ENCODE assay signal across 19 mouse cellular contexts in genomic region chr3:86641796-86642195, GRCm38 (mm10).
DNase-seq lines count a peak whose midpoint lies in the region; ATAC-seq and TF ChIP-seq lines count a peak whose summit lies in the region.
"Had no signal": no experiment of that assay in that cellular context is flagged by ENCODE, and none has a peak within 500 bp of the region (broad histone marks: within the 10 kb centered on the region; RNA-seq: fewer than 3 reads in every experiment).

No protein-coding gene starts in this region.

- no peaks in the 10 kb centered on the region for H3K36me3 ChIP-seq in embryonic facial prominence, embryonic 15.5 days
- peaks cover 11% of the 10 kb centered on the region; the same call in 1 of the 2 replicates for H3K36me3 ChIP-seq in embryonic facial prominence, embryonic 10.5 days (replicated peaks)
- no peaks in the 10 kb centered on the region for H3K36me3 ChIP-seq in CH12.LX (replicated peaks in 1 of 2; ENCODE audit: control insufficient read depth in 1 of 2, insufficient read depth in 1 of 2, low read length in 1 of 2)
- H3K36me3 ChIP-seq: G1E had no signal

- no peak overlapping the region for H3K4me2 ChIP-seq in embryonic facial prominence, embryonic 15.5 days (replicated peaks)
- H3K4me2 ChIP-seq in CH12.LX (ENCODE audit: insufficient read depth, low read depth, poor library complexity, severe bottlenecking), result no peak overlapping the region

- H3K9ac ChIP-seq in embryonic facial prominence, embryonic 15.5 days, result no peak overlapping the region
- no peak overlapping the region for H3K9ac ChIP-seq in CH12.LX (ENCODE audit: insufficient read depth, low read depth)

- TF ChIP-seq EP300 in CH12.LX (IDR thresholded peaks at IDR 0.05; ENCODE audit: low read length), result no peak

- DNase-seq in embryonic facial prominence, embryonic 10.5 days (ENCODE audit: low spot score), result no peak
- DNase-seq in CH12.LX (ENCODE audit: extremely low read depth), result no peak
- DNase-seq in cerebellum, adult 18-20 months, result no peak
- DNase-seq: adrenal gland, adult 2 months; adrenal gland, adult 8-10 months; adrenal gland, postnatal 10 days; adrenal gland, postnatal 14 days; adrenal gland, postnatal 25 days; adrenal gland, postnatal 36 days; B cell, adult 2 months; cerebellum, adult 11 months; cerebellum, adult 11-12 months; cerebellum, adult 2 months; cerebellum, adult 8-10 months had no signal

- H3K9me3 ChIP-seq in embryonic facial prominence, embryonic 15.5 days (replicated peaks), result no peaks in the 10 kb centered on the region
- H3K9me3 ChIP-seq in embryonic facial prominence, embryonic 10.5 days, result no peaks in the 10 kb centered on the region
- no peaks in the 10 kb centered on the region for H3K9me3 ChIP-seq in CH12.LX (replicated peaks; ENCODE audit: low read length)

- no peak overlapping the region for H3K27ac ChIP-seq in embryonic facial prominence, embryonic 15.5 days (replicated peaks)
- no peak overlapping the region for H3K27ac ChIP-seq in embryonic facial prominence, embryonic 10.5 days (replicated peaks)
- no peak overlapping the region for H3K27ac ChIP-seq in CH12.LX (ENCODE audit: insufficient read depth, low read depth)

- H3K27me3 ChIP-seq in embryonic facial prominence, embryonic 15.5 days, result no peaks in the 10 kb centered on the region
- no peaks in the 10 kb centered on the region for H3K27me3 ChIP-seq in embryonic facial prominence, embryonic 10.5 days (replicated peaks; ENCODE audit: low read depth, poor library complexity, severe bottlenecking)
- H3K27me3 ChIP-seq in CH12.LX (replicated peaks), result no peaks in the 10 kb centered on the region
- H3K27me3 ChIP-seq: Patski had no signal

- no peaks in the 10 kb centered on the region for H3K79me2 ChIP-seq in CH12.LX (replicated peaks; ENCODE audit: control insufficient read depth, extremely low read depth, insufficient read depth, poor library complexity, severe bottlenecking)

- TF ChIP-seq RAD21 in CH12.LX (IDR thresholded peaks at IDR 0.05; ENCODE audit: low read depth, low read length), result no peak

- dilution Hi-C loops in CH12.LX (cut with MboI; ENCODE audit: extremely low pct_ligation_motif_present, extremely low pct_unique_long_range_greater_than_20kb, low sequenced_read_pairs), result no loop called here

- TF ChIP-seq CTCF in CH12.LX (conservative IDR thresholded peaks at IDR 0.05 in 1 of 2, IDR thresholded peaks at IDR 0.05 in 1 of 2; ENCODE audit: low read depth in 2 of 2, low read length in 2 of 2), result no peak

- H3K4me3 ChIP-seq in embryonic facial prominence, embryonic 15.5 days (replicated peaks), result no peak overlapping the region
- no peak overlapping the region for H3K4me3 ChIP-seq in embryonic facial prominence, embryonic 10.5 days
- H3K4me3 ChIP-seq in CH12.LX (replicated peaks in 1 of 3; ENCODE audit: low read depth in 2 of 3, low read length in 2 of 3, poor library complexity in 1 of 3), result no peak overlapping the region

- TF ChIP-seq POLR2A in CH12.LX (IDR thresholded peaks at IDR 0.05; ENCODE audit: low read depth, low read length), result no peak; the same call in 1 of the 2 replicates

- in situ Hi-C loops in CH12.LX (cut with MboI; ENCODE audit: low pct_ligation_motif_present, low pct_unique_long_range_greater_than_20kb, low sequenced_read_pairs), result no loop called here

- no peaks in the 10 kb centered on the region for H3K4me1 ChIP-seq in embryonic facial prominence, embryonic 15.5 days
- H3K4me1 ChIP-seq in embryonic facial prominence, embryonic 10.5 days, result no peaks in the 10 kb centered on the region
- H3K4me1 ChIP-seq in CH12.LX (ENCODE audit: control insufficient read depth in 1 of 2, insufficient read depth in 2 of 2), result peaks cover 2 to 28% of the 10 kb centered on the region in 2 experiments; a peak in 3 of 4 replicates

- 0 out of 2 replicates have a peak, but pooled peaks have one; percentile 24 for ATAC-seq in embryonic facial prominence, embryonic 15.5 days (ENCODE audit: insufficient number of reproducible peaks, low FRiP score, low TSS enrichment, low read depth)
- ATAC-seq: activated CD4-positive, CD25-positive, alpha-beta regulatory T cell, adult 4 months; CD4-positive, CD25-positive, alpha-beta regulatory T cell, adult 4 months; Patski had no signal

TF ChIP-seq in CH12.LX, 34 proteins besides CTCF, POLR2A, EP300 and RAD21:
- TF ChIP-seq POLR2AphosphoS2 (IDR thresholded peaks at IDR 0.05; ENCODE audit: low read depth, low read length) (no peak), MXI1 (IDR thresholded peaks at IDR 0.05; ENCODE audit: low read depth, low read length) (no peak), USF1 (IDR thresholded peaks at IDR 0.05; ENCODE audit: low read depth, low read length) (no peak), ZMIZ1 (IDR thresholded peaks at IDR 0.05; ENCODE audit: low read depth, low read length) (peak; percentile 72; the same call in 1 of the 2 replicates), MAFK (IDR thresholded peaks at IDR 0.05; ENCODE audit: insufficient replicate concordance, low read length) (0 out of 2 replicates have a peak, but pooled peaks have one; percentile 2), ZNF384 (IDR thresholded peaks at IDR 0.05; ENCODE audit: low read depth, low read length) (no peak), JUN (IDR thresholded peaks at IDR 0.05; ENCODE audit: insufficient read depth, low read depth, low read length) (no peak), SMC3 (IDR thresholded peaks at IDR 0.05; ENCODE audit: low read depth, low read length) (no peak), GABPA (IDR thresholded peaks at IDR 0.05; ENCODE audit: insufficient replicate concordance, low read depth, low read length) (no peak), ELF1 (IDR thresholded peaks at IDR 0.05; ENCODE audit: low read depth, low read length) (no peak), TBP (conservative IDR thresholded peaks at IDR 0.05; ENCODE audit: low read depth, low read length) (0 out of 2 replicates have a peak, but pooled peaks have one; percentile 47), KAT2A (IDR thresholded peaks at IDR 0.05; ENCODE audit: insufficient replicate concordance, low read length) (no peak), CHD1 (IDR thresholded peaks at IDR 0.05; ENCODE audit: low read depth, low read length) (0 out of 2 replicates have a peak, but pooled peaks have one; percentile 84), CHD2 (IDR thresholded peaks at IDR 0.05; ENCODE audit: low read length) (no peak), UBTF (IDR thresholded peaks at IDR 0.05; ENCODE audit: low read depth, low read length) (no peak), USF2 (conservative IDR thresholded peaks at IDR 0.05; ENCODE audit: low read depth, low read length) (no peak), TCF12 (IDR thresholded peaks at IDR 0.05; ENCODE audit: low read depth, low read length) (no peak)
TF ChIP-seq in CH12.LX: peak in this region for 4.
